Mouse (Mus musculus) brown adipose tissue, adult 24 weeks (tissue): ENCODE measurements around the gene Adra2c. TPM values are rescaled to one million over a fixed set of nuclear protein-coding genes. Genes with fewer than 3 reads are reported as not detected.

Experiments used
- H3K27ac ChIP-seq: fragments of 200-500 bp; replicated peaks from 2 replicates; pipeline ENCODE4 v1.5.1; 2012; ENCODE audit warnings: low read depth, mild to moderate bottlenecking, low read length
- H3K4me1 ChIP-seq: fragments of 200-500 bp; 2 replicates; pipeline ENCODE4 v1.6.1; 2012; ENCODE audit warnings: low read length, mixed read lengths; ENCODE audit not compliant: control insufficient read depth, insufficient read depth, insufficient read length
- H3K4me3 ChIP-seq: fragments of 200-500 bp; 2 replicates; pipeline ENCODE4 v1.5.1; 2012; ENCODE audit warnings: low read depth, mild to moderate bottlenecking, low read length, moderate library complexity; ENCODE audit not compliant: insufficient read depth
- polyA plus RNA-seq: library from polyadenylated mRNA; stranded (reverse); fragments of >200 nt; gene quantifications from 2 replicates; pipeline ENCODE4 v1.2.4, GENCODE M21; 2012; ENCODE audit not compliant: missing spikeins, insufficient read depth, insufficient read length

Adra2c gene
- not detected in 2 replicates for polyA plus RNA-seq

- Histone ChIP-seq H3K4me3 (peak within 1 kb of the TSS; percentile 19; the same call in 1 of the 2 replicates), H3K4me1 (no peaks in the 10 kb centered on the region), H3K27ac (no peak within 1 kb of the TSS)
Measured at GRCm38 (mm10) chr5:35278019-35278418, at the start of gene Adra2c. Adra2c (plus strand) TSS chr5:35278319.

- Histone ChIP-seq H3K4me3 (no peak overlapping the region), H3K27ac (no peak overlapping the region), H3K4me1 (no peaks in the 10 kb centered on the region)
Measured at GRCm38 (mm10) chr5:35233142-35233541, 45.0 kb upstream of the Adra2c start.

GRCm38 (mm10) chr5:35237757-35238156, 40.4 kb upstream of the Adra2c start:
- Histone ChIP-seq H3K4me1 (no peaks in the 10 kb centered on the region), H3K27ac (no peak overlapping the region), H3K4me3 (no peak overlapping the region)

GRCm38 (mm10) chr5:35238627-35239026, 39.5 kb upstream of the Adra2c start:
- H3K4me3 ChIP-seq: no peak overlapping the region
- no peaks in the 10 kb centered on the region for H3K4me1 ChIP-seq
- no peak overlapping the region for H3K27ac ChIP-seq

GRCm38 (mm10) chr5:35241556-35241955, 36.6 kb upstream of the Adra2c start:
- Histone ChIP-seq H3K4me3 (no peak overlapping the region), H3K4me1 (no peaks in the 10 kb centered on the region)

GRCm38 (mm10) chr5:35244204-35244603, 33.9 kb upstream of the Adra2c start:
- Histone ChIP-seq H3K4me3 (no peak overlapping the region), H3K4me1 (no peaks in the 10 kb centered on the region), H3K27ac (no peak overlapping the region)

More at GRCm38 (mm10) chr5:35241556-35241955, 36.6 kb upstream of the Adra2c start:
- no peak overlapping the region for H3K27ac ChIP-seq

- H3K4me1 ChIP-seq: no peaks in the 10 kb centered on the region
Measured at GRCm38 (mm10) chr5:35245555-35246273, 32.4 kb upstream of the Adra2c start.

GRCm38 (mm10) chr5:35254964-35255716, 23.0 kb upstream of the Adra2c start:
- H3K4me1 ChIP-seq: no peaks in the 10 kb centered on the region
- no peak overlapping the region for H3K27ac ChIP-seq
- no peak overlapping the region for H3K4me3 ChIP-seq

More at GRCm38 (mm10) chr5:35245555-35246273, 32.4 kb upstream of the Adra2c start:
- Histone ChIP-seq H3K27ac (no peak overlapping the region), H3K4me3 (no peak overlapping the region)

- H3K4me1 ChIP-seq: no peaks in the 10 kb centered on the region
- no peak overlapping the region for H3K4me3 ChIP-seq
- H3K27ac ChIP-seq: no peak overlapping the region
Measured at GRCm38 (mm10) chr5:35263716-35264115, 14.4 kb upstream of the Adra2c start.

GRCm38 (mm10) chr5:35267486-35267885, 10.6 kb upstream of the Adra2c start:
- H3K27ac ChIP-seq: no peak overlapping the region

GRCm38 (mm10) chr5:35275356-35275755, 2.8 kb upstream of the Adra2c start:
- H3K27ac ChIP-seq: no peak overlapping the region
- no peak overlapping the region for H3K4me3 ChIP-seq
- H3K4me1 ChIP-seq: no peaks in the 10 kb centered on the region

More at GRCm38 (mm10) chr5:35267486-35267885, 10.6 kb upstream of the Adra2c start:
- no peak overlapping the region for H3K4me3 ChIP-seq
- no peaks in the 10 kb centered on the region for H3K4me1 ChIP-seq

- H3K4me3 ChIP-seq: peak overlapping the region; percentile 19; the same call in 1 of the 2 replicates
- no peak overlapping the region for H3K27ac ChIP-seq
- H3K4me1 ChIP-seq: no peaks in the 10 kb centered on the region
Measured at GRCm38 (mm10) chr5:35278741-35279695, 899 bp downstream of the Adra2c start.

GRCm38 (mm10) chr5:35279696-35280001, 1.5 kb downstream of the Adra2c start:
- Histone ChIP-seq H3K4me1 (no peaks in the 10 kb centered on the region), H3K27ac (no peak overlapping the region), H3K4me3 (peak overlapping the region; percentile 19; the same call in 1 of the 2 replicates)

GRCm38 (mm10) chr5:35280002-35280782, 2.1 kb downstream of the Adra2c start:
- H3K4me3 ChIP-seq: no peak overlapping the region

More at GRCm38 (mm10) chr5:35280002-35280782, 2.1 kb downstream of the Adra2c start:
- Histone ChIP-seq H3K27ac (no peak overlapping the region), H3K4me1 (no peaks in the 10 kb centered on the region)
